Mouse (Mus musculus): ENCODE data around the gene Vmn1r75. TPM values are rescaled to one million over a fixed set of nuclear protein-coding genes. Genes with fewer than 3 reads are reported as not detected.

The Vmn1r75 gene
- total RNA-seq (2021): not detected
- long read RNA-seq, experiment 1: 0 reads
- long read RNA-seq, experiment 2: 0 reads

GRCm38 (mm10) chr7:11874330-11874729 is at the start of gene Vmn1r75:
Vmn1r75 (plus strand) TSS chr7:11874630.
- no peak for DNase-seq
- intact Hi-C loops (cut with DNase I): no loop called here

GRCm38 (mm10) chr7:11833680-11834079 is 40.8 kb upstream of the Vmn1r75 start, which contains the start of gene Vmn1r74:
Vmn1r74 (plus strand) TSS chr7:11833980.
- DNase-seq: no peak
- intact Hi-C loops (cut with DNase I): no loop called here

Other genes starting within 250 kb of the Vmn1r75 start
- not detected for gene Vmn1r72, start 194.5 kb upstream of the Vmn1r75 start, total RNA-seq (2021)
- not detected for gene Vmn1r73, start 144.4 kb upstream of the Vmn1r75 start, total RNA-seq (2021)
- gene Vmn1r74, start 40.6 kb upstream of the Vmn1r75 start, total RNA-seq (2021): not detected
- not detected for gene Vmn1r76, start 63.6 kb downstream of the Vmn1r75 start, total RNA-seq (2021)
- not detected for gene Vmn1r77, start 162.1 kb downstream of the Vmn1r75 start, total RNA-seq (2021)